In genomic region chr12:87091916-87092315, GRCm38 (mm10) we compare ENCODE assay signal across 30 mouse cellular contexts. TPM values are rescaled to one million over a fixed set of nuclear protein-coding genes. Genes with fewer than 3 reads are reported as not detected.
DNase-seq lines count a peak whose midpoint lies in the region; ATAC-seq lines count a peak whose summit lies in the region.
"Had no signal": no experiment of that assay in that cellular context is flagged by ENCODE, and none has a peak within 500 bp of the region (broad histone marks: within the 10 kb centered on the region; RNA-seq: fewer than 3 reads in every experiment).

No protein-coding gene starts in this region.

- peak; percentile 2 for DNase-seq in thymus, postnatal 0 days (ENCODE audit: low spot score)
- no peak for DNase-seq in thymus, postnatal 10 days (ENCODE audit: low spot score in 2 of 2)
- DNase-seq in 416B (ENCODE audit: low read depth) (peak; percentile 46), A20 (ENCODE audit: low read depth, low spot score) (peak; percentile 18)
- no peak for DNase-seq in layer of hippocampus, adult 11-12 months (ENCODE audit: low spot score)
- DNase-seq: adrenal gland, adult 8-10 months; adrenal gland, postnatal 25 days; B cell, adult 2 months; cerebellum, adult 11-12 months; cerebellum, adult 8-10 months; cerebellum, postnatal 10 days; cerebellum, postnatal 36 days; embryo, embryonic 11 days; gastrocnemius, postnatal 10 days; gastrocnemius, postnatal 36 days; heart, adult 2 months; heart, postnatal 14 days; heart, postnatal 4 days had no signal

- no peak overlapping the region for H3K4me3 ChIP-seq in forebrain, embryonic 16.5 days (replicated peaks; ENCODE audit: low read length)
- H3K4me3 ChIP-seq: embryonic facial prominence, embryonic 10.5 days; embryonic facial prominence, embryonic 13.5 days; erythroblast, embryonic 14.5 days; forebrain, embryonic 12.5 days; forebrain, embryonic 15.5 days; heart, adult 2 months; heart, embryonic 10.5 days; heart, embryonic 13.5 days had no signal

- H3K27me3 ChIP-seq in forebrain, embryonic 16.5 days (replicated peaks; ENCODE audit: control insufficient read depth, insufficient read depth, low read length), result no peaks in the 10 kb centered on the region
- H3K27me3 ChIP-seq: embryonic facial prominence, embryonic 13.5 days; forebrain, embryonic 12.5 days; forebrain, embryonic 15.5 days; heart, embryonic 13.5 days had no signal

- no peak overlapping the region for H3K9ac ChIP-seq in forebrain, embryonic 16.5 days (replicated peaks; ENCODE audit: low read depth, low read length)
- H3K9ac ChIP-seq: embryonic facial prominence, embryonic 13.5 days; forebrain, embryonic 12.5 days; forebrain, embryonic 15.5 days; heart, embryonic 13.5 days; hindbrain, embryonic 14.5 days had no signal

- H3K4me1 ChIP-seq in forebrain, embryonic 16.5 days (replicated peaks; ENCODE audit: control insufficient read depth, insufficient read depth, low read length), result no peaks in the 10 kb centered on the region
- H3K4me1 ChIP-seq: embryonic facial prominence, embryonic 10.5 days; embryonic facial prominence, embryonic 13.5 days; forebrain, embryonic 12.5 days; forebrain, embryonic 15.5 days had no signal

- no peak for ATAC-seq in forebrain, embryonic 16.5 days
- ATAC-seq: activated CD4-positive, CD25-positive, alpha-beta regulatory T cell, adult 4 months; forebrain, embryonic 15.5 days; hindbrain, postnatal 0 days had no signal

- no peak overlapping the region for H3K27ac ChIP-seq in forebrain, embryonic 16.5 days (ENCODE audit: low read length)
- H3K27ac ChIP-seq: embryonic facial prominence, embryonic 10.5 days; embryonic facial prominence, embryonic 13.5 days; forebrain, embryonic 12.5 days; forebrain, embryonic 15.5 days; heart, adult 2 months; heart, embryonic 10.5 days; heart, embryonic 13.5 days; hindbrain, embryonic 14.5 days; hindbrain, postnatal 0 days had no signal

- WGBS in forebrain, embryonic 16.5 days, result 88% methylated on average over 2 of the region's 2 CpGs

- no peaks in the 10 kb centered on the region for H3K9me3 ChIP-seq in forebrain, embryonic 16.5 days (ENCODE audit: control insufficient read depth, low read length)
- H3K9me3 ChIP-seq: embryonic facial prominence, embryonic 10.5 days; embryonic facial prominence, embryonic 13.5 days; forebrain, embryonic 12.5 days; forebrain, embryonic 15.5 days; heart, embryonic 10.5 days; heart, embryonic 13.5 days had no signal

- H3K4me2 ChIP-seq in forebrain, embryonic 16.5 days (ENCODE audit: low read length), result no peak overlapping the region
- H3K4me2 ChIP-seq: embryonic facial prominence, embryonic 13.5 days; forebrain, embryonic 12.5 days; forebrain, embryonic 15.5 days; heart, embryonic 13.5 days; hindbrain, embryonic 14.5 days had no signal

- no peaks in the 10 kb centered on the region for H3K36me3 ChIP-seq in forebrain, embryonic 16.5 days (ENCODE audit: control insufficient read depth, insufficient read depth)
- H3K36me3 ChIP-seq: embryonic facial prominence, embryonic 10.5 days; embryonic facial prominence, embryonic 13.5 days; forebrain, embryonic 12.5 days; forebrain, embryonic 15.5 days; heart, embryonic 10.5 days; heart, embryonic 13.5 days had no signal

RNA-seq across cellular contexts. Expression of gene Ngb, which starts 10.4 kb away (rescaled TPM):
- 0.18 and 0.35 TPM in 2 replicates for polyA plus RNA-seq in thymus, postnatal 0 days (2015; fragmentation: Nextera tagmentation; extraction: Ambion mirVana)
- 2.2 and 3.7 TPM in 2 replicates for polyA plus RNA-seq in forebrain, embryonic 16.5 days (2015; fragmentation: Nextera tagmentation; extraction: Ambion mirVana)
- polyA plus RNA-seq: erythroblast, embryonic 14.5 days; heart, embryonic 16.5 days had no signal

RNA-seq across cellular contexts. Expression of gene Gstz1, which starts 55.0 kb away (rescaled TPM):
- polyA plus RNA-seq in thymus, postnatal 0 days (2015; fragmentation: Nextera tagmentation; extraction: Ambion mirVana), result 19.2 and 19.8 TPM in 2 replicates
- 26.8 and 30.0 TPM in 2 replicates for polyA plus RNA-seq in forebrain, embryonic 16.5 days (2015; fragmentation: Nextera tagmentation; extraction: Ambion mirVana)

RNA-seq across cellular contexts. Expression of gene Pomt2, which starts 55.9 kb away (rescaled TPM):
- polyA plus RNA-seq in thymus, postnatal 0 days (2015; fragmentation: Nextera tagmentation; extraction: Ambion mirVana), result 4.8 and 5.4 TPM in 2 replicates
- polyA plus RNA-seq in forebrain, embryonic 16.5 days (2015; fragmentation: Nextera tagmentation; extraction: Ambion mirVana), result 12.7 and 13.4 TPM in 2 replicates

Comparison
In these comparisons a context has a peak if more than half of its experiments do, and no peak if none do; other contexts are left out.
1. DNase-seq: peak in thymus, postnatal 0 days (single experiment), 416B (single experiment) and A20 (single experiment); none in thymus, postnatal 10 days (0 of 2) and layer of hippocampus, adult 11-12 months (single experiment).